Mouse (Mus musculus) megakaryocyte, embryonic 14.5 days (primary cell): ENCODE data around the gene Pold1.

ENCODE experiments used
- FLI1 ChIP-seq: IDR thresholded peaks from 2 replicates; pipeline ENCODE4 v1.6.1; 2012; ENCODE audit warnings: low read length, inconsistent platforms, mixed read lengths
- GATA1 ChIP-seq: IDR thresholded peaks from 3 replicates; pipeline ENCODE4 v1.6.1; 2012; ENCODE audit warnings: mixed read lengths, low read length, inconsistent platforms, borderline replicate concordance

DNA sequence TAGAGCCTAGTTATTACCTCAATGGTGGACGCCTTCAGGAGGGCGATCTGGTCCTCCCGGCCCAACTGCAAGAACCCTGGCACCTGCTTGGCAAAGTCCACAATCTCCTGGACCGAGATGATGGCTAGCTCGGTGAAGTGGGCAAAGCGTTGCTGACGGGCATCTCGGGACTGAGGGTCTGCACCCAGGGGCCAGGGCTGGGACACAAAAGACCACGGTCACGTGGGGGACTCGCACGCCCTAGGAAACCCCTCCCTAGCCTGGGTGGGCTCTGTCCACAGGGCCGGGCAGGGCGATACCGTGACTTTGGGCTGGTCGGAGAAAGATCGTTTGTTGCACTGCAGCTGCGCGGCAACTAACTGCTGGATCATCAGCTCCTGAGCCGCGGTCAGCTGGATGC lies 2.7 kb upstream of the Pold1 start:
- TF ChIP-seq GATA1, result no peak
- no peak for TF ChIP-seq FLI1
